Mouse (Mus musculus): ENCODE measurements around the gene Brinp1.

- no peak for TF ChIP-seq ZNF384 (IDR thresholded peaks at IDR 0.05; ENCODE audit: low read depth, low read length)
- no peak for TF ChIP-seq ZC3H11A (IDR thresholded peaks at IDR 0.05; ENCODE audit: borderline replicate concordance, low read depth, low read length)
- no peak for TF ChIP-seq MAFK (IDR thresholded peaks at IDR 0.05; ENCODE audit: insufficient read depth, low read depth, low read length)
Measured at GRCm38 (mm10) chr4:68906417-68907210, 47.6 kb downstream of the Brinp1 start.
